Mouse (Mus musculus): ENCODE data around the gene Psmd1.
A peak's percentile ranks its signal among the peaks of the same experiment; 100 is the strongest.

Psmd1 gene

GRCm38 (mm10) chr1:86160479-86160878 lies 96.3 kb downstream of the Psmd1 start:
- DNase-seq = no peak

GRCm38 (mm10) chr1:86161061-86161460 lies 96.9 kb downstream of the Psmd1 start:
- no peak for DNase-seq

DNA sequence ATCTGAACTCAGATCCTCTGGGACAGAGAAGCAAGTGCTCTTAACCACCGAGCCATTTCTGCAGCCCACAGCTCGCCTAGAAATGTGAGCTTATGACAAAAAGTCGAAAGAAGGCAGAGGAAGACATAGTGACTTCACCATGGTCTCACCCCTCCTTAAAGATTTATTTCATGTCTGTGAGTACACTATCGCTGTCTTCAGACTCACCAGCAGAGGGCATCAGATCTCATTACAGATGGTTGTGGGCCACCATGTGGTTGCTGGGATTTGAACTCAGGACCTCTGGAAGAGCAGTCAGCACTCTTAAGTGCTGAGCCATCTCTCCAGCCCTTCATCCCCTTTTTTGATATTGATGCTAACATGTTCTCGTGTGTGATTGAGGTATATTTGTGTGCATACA lies 110.4 kb downstream of the Psmd1 start:
- no peak for DNase-seq

DNA sequence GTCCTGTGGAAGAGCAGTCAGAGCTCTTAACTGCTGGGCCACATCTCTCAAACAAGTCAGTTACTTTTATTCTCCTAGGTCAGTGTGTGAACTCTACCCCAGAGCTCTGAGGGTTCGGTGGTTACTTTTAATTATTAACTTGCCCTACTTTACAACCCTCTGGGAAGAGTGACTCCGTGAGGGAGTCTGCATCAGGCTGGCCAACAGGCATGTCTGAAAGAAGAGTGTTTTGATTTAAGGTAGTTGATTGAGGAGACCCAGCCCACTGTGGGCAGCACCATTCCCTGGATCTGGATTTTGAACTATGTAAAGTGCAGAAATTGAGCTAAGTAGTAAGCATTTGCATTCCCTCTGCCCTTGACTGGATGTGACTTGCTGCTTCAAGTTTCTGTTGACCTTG lies 111.9 kb downstream of the Psmd1 start:
- DNase-seq = peak; percentile 62

DNA sequence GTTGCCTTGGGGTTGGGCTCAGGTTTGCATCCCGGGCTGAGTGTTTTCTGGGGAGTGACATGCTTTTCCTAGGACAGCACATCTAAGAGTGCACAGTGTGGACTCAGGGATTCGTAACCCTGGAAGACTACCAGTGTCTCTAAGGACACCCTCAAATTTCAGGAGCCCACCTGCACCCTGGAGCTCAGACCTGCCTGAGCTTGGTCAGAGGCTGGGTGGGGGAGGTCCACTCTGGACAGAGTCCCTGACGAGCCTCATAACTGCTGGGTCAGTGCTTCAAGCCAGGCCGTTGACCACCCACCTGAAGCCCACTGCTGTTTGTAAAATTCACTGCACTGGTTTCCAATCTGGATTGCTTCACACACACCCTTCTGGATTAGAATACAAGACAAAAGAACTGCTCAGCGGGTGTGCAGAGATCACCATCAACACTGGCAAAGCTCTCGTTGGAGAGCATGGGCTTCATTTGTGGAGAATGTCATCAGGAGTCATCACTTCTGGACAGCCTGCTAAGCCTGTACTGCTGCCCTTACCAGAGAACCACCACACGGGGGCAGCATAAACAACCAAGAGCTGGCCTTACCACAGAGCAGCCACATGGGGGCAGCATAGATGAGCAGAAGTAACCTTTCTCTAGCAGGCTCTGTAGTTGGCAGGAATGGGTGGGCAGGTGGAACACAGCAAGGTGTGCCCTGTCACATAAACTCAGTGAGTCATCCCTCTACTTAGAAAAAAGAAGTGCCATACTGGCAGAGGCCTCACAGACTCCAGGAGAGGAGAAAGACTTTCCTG lies 114.5 kb downstream of the Psmd1 start:
- peak; percentile 80 for DNase-seq

DNA sequence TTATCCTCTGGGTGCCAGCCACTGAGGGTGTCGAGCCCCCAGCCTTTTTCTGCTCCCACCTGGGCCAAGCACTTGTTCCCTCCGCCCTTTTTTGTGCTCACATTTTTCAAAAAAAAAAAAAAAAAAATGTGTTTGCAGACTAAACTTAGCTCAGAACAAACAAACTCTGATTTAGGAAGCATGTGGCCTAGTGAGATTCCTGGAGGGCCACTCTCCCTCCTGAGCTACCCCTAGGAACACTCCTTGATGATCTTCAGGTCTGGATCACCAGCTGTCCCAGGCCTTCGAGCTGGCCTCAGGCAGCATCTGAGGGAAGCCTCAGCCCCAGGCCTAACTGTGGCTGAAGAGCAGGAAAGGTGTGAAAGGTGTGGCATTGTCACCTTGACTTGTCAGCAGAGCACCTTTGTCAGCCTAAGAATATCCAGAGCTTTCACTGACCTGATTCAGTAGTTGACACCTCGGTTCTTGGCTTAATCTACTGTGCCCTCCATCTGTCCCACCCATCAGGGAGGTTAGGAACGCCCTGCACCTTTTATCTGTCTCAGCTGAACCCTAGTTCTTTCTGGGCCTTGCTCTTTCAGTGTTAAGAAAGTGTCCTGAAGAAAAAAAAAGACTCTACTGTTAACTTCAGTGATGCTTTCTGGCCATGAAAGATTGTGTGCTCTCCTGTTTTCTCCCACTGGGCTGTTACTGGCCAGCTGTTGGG lies 118.0 kb downstream of the Psmd1 start:
- DNase-seq = no peak

GRCm38 (mm10) chr1:86183577-86184263 lies 119.5 kb downstream of the Psmd1 start:
- no peak for DNase-seq

- no peak for DNase-seq
Observed at GRCm38 (mm10) chr1:86186762-86187161, 122.6 kb downstream of the Psmd1 start.

GRCm38 (mm10) chr1:86187856-86188255 lies 123.7 kb downstream of the Psmd1 start:
- DNase-seq = no peak

- no peak for DNase-seq
Observed at GRCm38 (mm10) chr1:86188271-86188670, 124.1 kb downstream of the Psmd1 start.

Data from kidney, postnatal 14 days (tissue).